Mouse (Mus musculus) CH12.LX (cell line): Measurements from ENCODE around the gene Sgca. TPM values are rescaled to one million over a fixed set of nuclear protein-coding genes. Genes with fewer than 3 reads are reported as not detected.

Experiments
- DNase-seq: peaks from one replicate; pipeline ENCODE4 v3.0.0-alpha.2; 2013; ENCODE audit errors: extremely low read depth
- H3K27ac ChIP-seq: 2 replicates; pipeline ENCODE4 v1.5.1; 2012; ENCODE audit warnings: low read depth, mild to moderate bottlenecking, control low read depth, moderate library complexity; ENCODE audit not compliant: insufficient read depth
- H3K27me3 ChIP-seq: replicated peaks from 2 replicates; pipeline ENCODE3; 2012; ENCODE audit warnings: inconsistent platforms
- H3K36me3 ChIP-seq, 2 experiments: replicated peaks in 1 of 2; 2 replicates each; pipeline versions ENCODE3 to v1.6.1; 2012; ENCODE audit warnings: inconsistent platforms in 1 of 2, low read length in 1 of 2, mild to moderate bottlenecking in 1 of 2, mixed read lengths in 1 of 2, moderate library complexity in 1 of 2; ENCODE audit not compliant: control insufficient read depth in 1 of 2, insufficient read depth in 1 of 2
- H3K4me1 ChIP-seq, 2 experiments: 2 replicates each; pipeline ENCODE4 v1.6.1; 2012; ENCODE audit warnings: inconsistent platforms in 1 of 2, moderate library complexity in 1 of 2; ENCODE audit not compliant: insufficient read depth in 2 of 2, control insufficient read depth in 1 of 2
- H3K4me2 ChIP-seq: 2 replicates; pipeline ENCODE4 v1.6.1; 2012; ENCODE audit warnings: low read depth, mild to moderate bottlenecking, control low read depth; ENCODE audit not compliant: poor library complexity, insufficient read depth, severe bottlenecking
- H3K4me3 ChIP-seq, 3 experiments: fragments of 150-350 bp in 1 of 3; sonication (generic) in 1 of 3; replicated peaks in 1 of 3; 2 replicates each; pipeline versions ENCODE3 to v1.5.1; 2011 to 2012; ENCODE audit warnings: low read depth in 2 of 3, low read length in 2 of 3, mild to moderate bottlenecking in 2 of 3, moderate library complexity in 2 of 3, control low read depth in 1 of 3, improper control_type of control experiment in 1 of 3, inconsistent platforms in 1 of 3, mixed read lengths in 1 of 3; ENCODE audit not compliant: poor library complexity in 1 of 3
- H3K79me2 ChIP-seq: replicated peaks from 2 replicates; pipeline ENCODE4 v1.6.1; 2012; ENCODE audit warnings: mild to moderate bottlenecking, moderate library complexity; ENCODE audit not compliant: control insufficient read depth, poor library complexity, insufficient read depth, severe bottlenecking; ENCODE audit errors: extremely low read depth
- H3K9ac ChIP-seq: 2 replicates; pipeline ENCODE4 v1.6.1; 2012; ENCODE audit warnings: low read depth, mild to moderate bottlenecking, control low read depth, moderate library complexity; ENCODE audit not compliant: insufficient read depth
- H3K9me3 ChIP-seq: replicated peaks from 2 replicates; pipeline ENCODE3; 2012; ENCODE audit warnings: low read length, inconsistent platforms, mixed read lengths
- CHD2 ChIP-seq: IDR thresholded peaks from 2 replicates; pipeline ENCODE4 v1.6.1; 2011; ENCODE audit warnings: low read length, improper control_type of control experiment
- CTCF ChIP-seq, 2 experiments: IDR thresholded peaks in 1 of 2; conservative IDR thresholded peaks in 1 of 2; 2 replicates each; pipeline ENCODE4 v1.5.1; 2011 to 2012; ENCODE audit warnings: low read depth in 2 of 2, low read length in 2 of 2, improper control_type of control experiment in 1 of 2, inconsistent platforms in 1 of 2, mild to moderate bottlenecking in 1 of 2, moderate library complexity in 1 of 2
- ELF1 ChIP-seq: IDR thresholded peaks from 2 replicates; pipeline ENCODE4 v1.6.1; 2014; ENCODE audit warnings: low read depth, mild to moderate bottlenecking, inconsistent platforms, low read length, improper control_type of control experiment
- EP300 ChIP-seq: IDR thresholded peaks from 2 replicates; pipeline ENCODE4 v1.6.1; 2011; ENCODE audit warnings: low read length, improper control_type of control experiment
- GABPA ChIP-seq: IDR thresholded peaks from 2 replicates; pipeline ENCODE4 v1.6.1; 2012; ENCODE audit warnings: low read depth, low read length, improper control_type of control experiment, inconsistent platforms; ENCODE audit not compliant: insufficient replicate concordance
- IRF4 ChIP-seq: IDR thresholded peaks from 2 replicates; pipeline ENCODE4 v1.6.1; 2014; ENCODE audit warnings: low read depth, mild to moderate bottlenecking, inconsistent platforms, low read length, improper control_type of control experiment
- JUN ChIP-seq: IDR thresholded peaks from 2 replicates; pipeline ENCODE4 v1.6.1; 2011; ENCODE audit warnings: low read depth, mild to moderate bottlenecking, low read length, improper control_type of control experiment, moderate library complexity; ENCODE audit not compliant: insufficient read depth
- KAT2A ChIP-seq: IDR thresholded peaks from 2 replicates; pipeline ENCODE4 v1.6.1; 2012; ENCODE audit warnings: low read length, improper control_type of control experiment, inconsistent platforms; ENCODE audit not compliant: insufficient replicate concordance
- MAFK ChIP-seq: IDR thresholded peaks from 2 replicates; pipeline ENCODE4 v1.6.1; 2011; ENCODE audit warnings: low read length, improper control_type of control experiment; ENCODE audit not compliant: insufficient replicate concordance
- MAX ChIP-seq: IDR thresholded peaks from 2 replicates; pipeline ENCODE4 v1.6.1; 2011; ENCODE audit warnings: low read length, improper control_type of control experiment
- MAZ ChIP-seq: IDR thresholded peaks from 2 replicates; pipeline ENCODE4 v1.6.1; 2012; ENCODE audit warnings: low read depth, mild to moderate bottlenecking, inconsistent platforms, low read length, improper control_type of control experiment, moderate library complexity
- MXI1 ChIP-seq: IDR thresholded peaks from 2 replicates; pipeline ENCODE4 v1.6.1; 2011; ENCODE audit warnings: mild to moderate bottlenecking, low read depth, low read length, improper control_type of control experiment
- NELFE ChIP-seq: IDR thresholded peaks from 2 replicates; pipeline ENCODE4 v1.6.1; 2011; ENCODE audit warnings: low read depth, low read length, improper control_type of control experiment
- PAX5 ChIP-seq: IDR thresholded peaks from 2 replicates; pipeline ENCODE4 v1.6.1; 2012; ENCODE audit warnings: low read length, inconsistent platforms, mixed read lengths
- POLR2AphosphoS2 ChIP-seq: IDR thresholded peaks from 2 replicates; pipeline ENCODE4 v1.6.1; 2011; ENCODE audit warnings: low read depth, low read length, improper control_type of control experiment
- TBP ChIP-seq: conservative IDR thresholded peaks from 2 replicates; pipeline ENCODE4 v1.6.1; 2011; ENCODE audit warnings: low read depth, low read length, improper control_type of control experiment
- TCF12 ChIP-seq: IDR thresholded peaks from 2 replicates; pipeline ENCODE4 v1.6.1; 2014; ENCODE audit warnings: low read depth, mild to moderate bottlenecking, inconsistent platforms, low read length, improper control_type of control experiment
- USF2 ChIP-seq: conservative IDR thresholded peaks from 2 replicates; pipeline ENCODE4 v1.6.1; 2011; ENCODE audit warnings: low read depth, low read length, improper control_type of control experiment
- ZKSCAN1 ChIP-seq: IDR thresholded peaks from 2 replicates; pipeline ENCODE4 v1.6.1; 2012; ENCODE audit warnings: low read depth, inconsistent platforms, low read length, improper control_type of control experiment, borderline replicate concordance
- ZMIZ1 ChIP-seq: IDR thresholded peaks from 2 replicates; pipeline ENCODE4 v1.6.1; 2012; ENCODE audit warnings: low read depth, mild to moderate bottlenecking, inconsistent platforms, low read length, improper control_type of control experiment
- ZNF384 ChIP-seq: IDR thresholded peaks from 2 replicates; pipeline ENCODE4 v1.6.1; 2012; ENCODE audit warnings: low read depth, low read length, improper control_type of control experiment, inconsistent platforms
- dilution Hi-C: fragments of 300-500 bp; cut with MboI; formaldehyde crosslinking; loops from 2 replicates; pipeline ENCODE4 v1.14.3; 2020; ENCODE audit warnings: low sequenced_read_pairs; ENCODE audit not compliant: extremely low pct_unique_long_range_greater_than_20kb, extremely low pct_ligation_motif_present
- in situ Hi-C: fragments of 300-500 bp; cut with MboI; formaldehyde crosslinking; loops from 3 replicates; pipeline ENCODE4 v1.14.3; 2019; ENCODE audit warnings: low sequenced_read_pairs, low pct_ligation_motif_present, low pct_unique_long_range_greater_than_20kb, mixed read lengths
- polyA plus RNA-seq: library from polyadenylated mRNA; unstranded; fragments of >175 nt; gene quantifications from 2 replicates; pipeline ENCODE4 v1.2.1, GENCODE M21; 2012; ENCODE audit warnings: low read depth; ENCODE audit not compliant: insufficient read length
- total RNA-seq, 2 experiments: library from RNA; depleted of rRNA; stranded (reverse); fragments of 300-350 nt in 1 of 2; fragments of >200 nt in 1 of 2; gene quantifications; 2 replicates each; pipeline ENCODE4 v1.2.3; 2012 to 2014

Gene Sgca
- total and polyA plus RNA-seq, 3 experiments: 0.08 to 0.39 TPM; not detected in 1

- H3K4me1 ChIP-seq: peaks cover 8 to 29% of the 10 kb centered on the region in 2 experiments
- in situ Hi-C loops: no loop called here
- H3K9ac ChIP-seq: no peak overlapping the region
- no peak overlapping the region for H3K4me2 ChIP-seq
- dilution Hi-C loops: no loop called here
- H3K36me3 ChIP-seq: peaks cover 0 to 2% of the 10 kb centered on the region in 2 experiments
- TF ChIP-seq POLR2AphosphoS2: no peak
- TF ChIP-seq KAT2A: no peak
- TF ChIP-seq USF2: no peak
- no peak for TF ChIP-seq TBP
- no peak for TF ChIP-seq MAZ
- no peak for TF ChIP-seq GABPA
- no peak for TF ChIP-seq IRF4
- TF ChIP-seq CTCF (conservative IDR thresholded peaks at IDR 0.05 in 1 of 2, IDR thresholded peaks at IDR 0.05 in 1 of 2; ENCODE audit: low read depth in 2 of 2, low read length in 2 of 2): no peak
- no peak for TF ChIP-seq ELF1
- no peak for TF ChIP-seq PAX5
- TF ChIP-seq ZMIZ1: no peak
- TF ChIP-seq JUN: no peak
- TF ChIP-seq MXI1: no peak
- no peak for TF ChIP-seq ZKSCAN1
- no peak for TF ChIP-seq NELFE
- TF ChIP-seq MAX: no peak
- no peak for TF ChIP-seq CHD2
- TF ChIP-seq ZNF384: no peak
- no peak for TF ChIP-seq EP300
- TF ChIP-seq MAFK: no peak
- TF ChIP-seq, all 38 proteins: peak for 0
- H3K79me2 ChIP-seq: no peaks in the 10 kb centered on the region
- no peak for DNase-seq
- H3K9me3 ChIP-seq: no peaks in the 10 kb centered on the region
- peaks cover 25% of the 10 kb centered on the region for H3K27me3 ChIP-seq
- H3K4me3 ChIP-seq: no peak overlapping the region
- H3K27ac ChIP-seq: no peak overlapping the region
Observed at GRCm38 (mm10) chr11:94987341-94987740, 11.2 kb upstream of the Sgca start.

DNA sequence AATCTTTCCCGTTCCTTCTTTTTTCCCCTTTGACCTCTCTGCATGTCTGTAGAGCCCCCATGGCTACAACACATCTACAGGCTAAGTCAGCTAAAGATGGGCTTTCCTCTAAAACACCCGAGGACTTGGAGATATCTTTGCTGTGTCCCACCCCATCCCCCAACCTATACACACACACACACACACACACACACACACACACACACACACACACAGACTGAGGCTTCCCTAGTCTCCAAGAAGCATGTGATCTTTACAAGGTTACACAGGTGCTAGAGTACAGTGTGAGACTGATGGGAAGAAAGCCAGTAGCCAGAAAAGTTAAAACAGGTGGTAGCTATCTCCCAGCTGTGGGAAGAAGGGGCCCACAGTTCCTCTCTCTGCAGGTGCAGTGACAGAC lies 10.3 kb upstream of the Sgca start:
- H3K27me3 ChIP-seq: peaks cover 30% of the 10 kb centered on the region
- H3K4me1 ChIP-seq: peaks cover 0 to 20% of the 10 kb centered on the region in 2 experiments; a peak in 2 of 4 replicates

More for the DNA sequence above, 10.3 kb upstream of the Sgca start:
- in situ Hi-C loops: no loop called here
- no peaks in the 10 kb centered on the region for H3K9me3 ChIP-seq
- H3K4me3 ChIP-seq: no peak overlapping the region
- no peak overlapping the region for H3K4me2 ChIP-seq
- DNase-seq: no peak
- no peak overlapping the region for H3K27ac ChIP-seq
- H3K9ac ChIP-seq: no peak overlapping the region
- dilution Hi-C loops: no loop called here
- H3K79me2 ChIP-seq: no peaks in the 10 kb centered on the region
- TF ChIP-seq PAX5 (no peak), NELFE (no peak), JUN (no peak), MXI1 (no peak), TCF12 (no peak), MAX (no peak)
- H3K36me3 ChIP-seq: no peaks in the 10 kb centered on the region
